Mouse (Mus musculus): ENCODE results near the gene Slc22a17. TPM values are rescaled to one million over a fixed set of nuclear protein-coding genes. Genes with fewer than 3 reads are reported as not detected.

Slc22a17 gene
- polyA plus RNA-seq (2012; rRNA removed): 504 and 538 TPM in 2 replicates

DNA sequence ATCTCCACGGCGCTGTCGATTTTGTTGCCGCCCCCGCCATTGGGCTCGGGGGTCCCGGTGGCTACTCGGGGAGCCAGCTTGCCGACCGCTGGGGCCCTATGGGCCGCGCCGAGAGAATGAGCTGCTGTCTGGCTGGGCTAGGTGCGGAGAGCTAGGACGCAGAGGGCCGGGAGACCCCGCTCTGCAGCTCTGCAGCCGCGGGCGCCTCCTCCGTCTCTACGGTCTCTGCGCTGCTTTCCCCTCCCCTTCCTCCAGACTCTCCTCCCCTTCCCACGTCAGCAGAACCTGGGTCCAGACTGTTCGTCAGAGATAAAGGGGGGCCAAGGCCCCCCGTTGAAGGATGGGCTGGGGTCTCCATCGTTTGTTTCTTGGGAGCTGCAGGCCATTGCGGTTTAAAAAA lies at the start of gene Slc22a17:
TSS of gene Slc22a17 (minus strand) at position 247 of the 400 bp plus-strand sequence.

GRCm38 (mm10) chr14:54935904-54936830 lies 23.2 kb upstream of the Slc22a17 start, which contains the start of gene Cmtm5:
Cmtm5 (plus strand) TSS chr14:54936261.

DNA sequence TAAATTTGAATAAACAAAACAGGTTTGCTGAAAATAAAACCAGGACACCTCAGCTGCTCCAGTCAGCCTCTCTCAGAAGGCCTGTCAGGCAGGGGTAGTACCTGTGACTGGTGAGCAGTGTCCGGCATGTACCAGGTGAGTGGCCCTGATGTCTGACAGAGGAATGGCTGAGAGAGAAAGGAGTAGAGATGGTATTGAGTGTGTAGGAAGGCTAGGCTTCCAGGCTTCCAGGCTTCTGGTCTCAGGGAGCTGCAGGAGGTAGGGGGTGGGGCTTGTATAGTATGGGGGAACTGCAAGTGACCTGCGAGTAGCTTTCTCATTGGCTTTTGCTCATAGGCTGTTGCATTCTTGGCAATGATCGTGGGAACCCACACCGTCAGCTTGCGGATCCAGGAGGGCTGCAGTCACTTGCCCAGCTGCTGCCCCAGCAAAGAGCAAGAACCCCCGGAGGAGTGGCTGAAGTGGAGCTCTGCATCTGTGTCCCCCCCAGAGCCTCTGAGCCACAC lies 19.8 kb upstream of the Slc22a17 start, which contains the start of gene Il25:
TSS of gene Il25 (plus strand) at position 51 of the 506 bp plus-strand sequence.

DNA sequence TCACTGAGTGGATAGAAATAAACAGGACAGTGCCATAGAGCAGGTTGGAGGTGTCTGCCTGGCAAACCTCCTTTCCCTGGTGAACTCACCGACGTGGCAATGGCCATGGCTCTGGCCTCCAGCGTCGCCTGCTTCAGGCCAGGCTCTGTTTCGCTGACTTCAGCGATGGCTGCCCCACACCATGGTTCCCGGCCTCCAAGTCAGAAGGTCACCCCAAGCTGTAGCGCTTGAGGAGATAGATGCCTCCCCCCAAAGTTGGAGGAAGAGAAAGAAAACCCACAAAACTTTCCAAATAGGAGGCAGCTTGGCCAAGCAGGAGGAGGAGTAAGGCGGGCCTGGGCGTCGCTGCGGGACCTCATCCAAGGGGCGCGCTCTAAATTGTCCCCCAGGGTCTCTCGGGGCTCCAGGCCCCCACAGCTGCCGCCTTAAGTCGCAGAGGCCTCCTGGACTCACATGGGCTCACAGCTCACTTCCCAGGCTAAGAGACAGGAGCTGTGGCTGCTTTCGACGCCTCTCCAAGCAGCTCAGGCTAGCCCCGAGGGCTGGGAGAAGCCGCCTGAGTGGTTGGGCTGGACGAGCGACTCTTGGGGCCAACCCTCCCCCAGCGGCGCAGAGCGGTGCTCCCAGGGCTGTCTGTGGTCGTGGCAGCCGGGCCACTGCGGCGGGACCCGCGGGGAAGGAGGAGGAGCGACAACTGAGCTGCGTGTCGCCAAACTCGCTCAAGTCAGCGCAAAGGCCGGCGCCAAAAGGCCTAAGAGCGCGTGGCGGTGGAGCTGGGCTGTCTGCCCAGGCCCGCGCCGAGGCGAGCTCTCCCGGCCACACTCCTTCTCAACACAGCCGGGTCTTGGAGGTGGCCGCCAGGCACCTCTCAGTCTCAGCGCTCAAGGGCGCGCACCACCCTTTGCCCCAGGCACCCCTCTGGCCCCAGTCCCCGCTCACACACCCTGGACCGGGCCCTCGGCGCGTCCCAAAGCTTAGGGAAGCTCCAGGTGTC lies 12.7 kb upstream of the Slc22a17 start, which contains the start of gene Efs:
TSS of gene Efs (minus strand) at position 778 of the 994 bp plus-strand sequence.

GRCm38 (mm10) chr14:54892200-54892599 lies 20.7 kb downstream of the Slc22a17 start, which contains the start of gene Pabpn1:
Pabpn1 (plus strand) TSS chr14:54892500.

DNA sequence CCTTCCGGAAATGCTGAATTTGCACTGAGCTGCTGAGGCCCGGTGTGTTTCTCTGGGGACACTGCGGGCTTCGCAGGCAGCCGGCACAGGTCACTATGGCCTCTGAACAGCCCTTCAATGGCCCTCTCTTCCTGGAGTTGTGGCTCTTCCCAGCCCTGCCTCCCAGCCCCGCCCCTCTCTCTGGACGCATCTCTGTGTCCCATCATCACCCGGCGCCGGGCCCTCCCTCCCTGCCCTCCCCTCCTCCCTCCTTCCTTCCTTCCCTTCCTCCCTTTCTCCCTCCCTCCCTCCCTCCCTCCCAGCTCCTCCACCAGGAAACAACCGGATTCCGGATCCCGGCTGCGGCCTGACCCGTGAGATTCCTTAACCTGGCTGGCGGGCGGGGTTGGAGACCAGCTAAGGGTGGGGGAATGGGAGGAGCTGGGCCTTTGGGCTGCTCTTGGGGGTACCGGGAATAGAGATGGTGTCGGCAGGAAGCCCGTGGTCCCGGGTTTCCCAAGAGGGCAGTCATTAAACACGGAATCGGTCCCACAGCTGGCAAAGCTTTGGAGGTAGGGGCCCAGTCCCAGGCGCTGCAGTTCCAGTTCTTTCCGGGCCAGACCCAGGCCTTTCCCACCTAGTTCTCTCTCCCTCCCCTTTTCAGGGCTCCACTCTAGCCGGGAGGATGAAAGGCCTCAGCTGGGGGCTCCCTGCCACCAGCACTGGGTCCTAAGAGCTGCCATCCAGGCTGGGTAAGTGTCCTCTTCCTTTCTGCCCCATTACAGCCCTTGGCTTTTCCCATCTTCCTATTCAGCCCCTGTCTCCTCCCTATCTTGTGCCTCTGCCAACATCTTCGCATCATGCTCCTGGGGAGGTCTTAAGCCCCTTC lies 29.5 kb downstream of the Slc22a17 start, which contains the start of the genes Bcl2l2 and Gm20521:
TSS of gene Bcl2l2 (plus strand) at position 224 of the 868 bp plus-strand sequence.
TSS of gene Gm20521 (plus strand) at position 288 of the 868 bp plus-strand sequence.

DNA sequence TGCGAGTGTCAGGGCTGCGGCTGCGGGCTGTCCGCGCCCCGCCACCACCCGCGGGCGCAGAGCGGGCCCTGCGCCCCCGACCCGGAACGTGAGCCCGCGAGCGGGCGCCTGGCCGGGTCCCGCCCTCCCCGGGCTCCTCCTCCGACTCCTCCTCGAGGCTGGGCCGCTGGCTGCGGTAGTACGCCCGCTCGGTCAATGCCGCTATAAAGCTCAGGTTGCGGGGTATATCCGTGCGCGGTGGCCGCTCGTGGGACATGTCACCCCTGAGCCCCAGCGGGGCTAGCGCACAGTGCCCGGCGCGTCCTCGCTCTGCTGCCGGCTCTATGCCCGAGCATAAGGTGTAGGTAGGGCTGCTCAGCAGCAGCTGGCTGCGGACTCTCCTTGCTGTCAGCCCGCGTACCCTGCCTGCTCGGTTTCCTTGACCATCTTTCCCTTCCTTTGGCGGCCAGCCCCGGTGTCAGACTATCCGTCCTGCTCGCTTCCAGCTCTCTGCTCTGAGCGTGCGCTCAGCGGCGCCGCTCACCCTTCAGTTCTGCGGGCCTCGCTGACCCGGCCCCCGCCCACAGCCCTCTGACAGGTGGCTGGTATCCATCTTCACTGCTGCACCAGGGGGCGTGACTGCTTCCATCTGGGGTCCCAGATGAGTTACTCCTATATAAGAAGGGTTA lies 35.8 kb downstream of the Slc22a17 start, which contains the start of gene Ppp1r3e:
TSS of gene Ppp1r3e (minus strand) at position 503 of the 668 bp plus-strand sequence.

GRCm38 (mm10) chr14:54870861-54871260 lies 42.1 kb downstream of the Slc22a17 start, which contains the start of gene Homez:
Homez (minus strand) TSS chr14:54870961.

Other genes starting within 250 kb of the Slc22a17 start
- 70.3 and 72.1 TPM in 2 replicates for gene 1700123O20Rik, start 226.9 kb downstream of the Slc22a17 start, polyA plus RNA-seq (2012; rRNA removed)
- gene Acin1, start 226.2 kb downstream of the Slc22a17 start, polyA plus RNA-seq (2012; rRNA removed): 356 and 358 TPM in 2 replicates
- 0.09 and 0.20 TPM in 2 replicates for gene Gm29776, start 214.3 kb downstream of the Slc22a17 start, polyA plus RNA-seq (2012; rRNA removed)
- gene Cebpe, start 201.0 kb downstream of the Slc22a17 start, polyA plus RNA-seq (2012; rRNA removed): 0.16 and 0.17 TPM in 2 replicates
- gene Slc7a8, start 131.2 kb downstream of the Slc22a17 start, polyA plus RNA-seq (2012; rRNA removed): 9.6 and 9.9 TPM in 2 replicates
- not detected in 2 replicates for gene Rnf212b, start 99.0 kb downstream of the Slc22a17 start, polyA plus RNA-seq (2012; rRNA removed)
- 8.5 and 9.0 TPM in 2 replicates for gene Homez, start 42.2 kb downstream of the Slc22a17 start, polyA plus RNA-seq (2012; rRNA removed)
- 14.7 and 18.0 TPM in 2 replicates for gene Ppp1r3e, start 35.6 kb downstream of the Slc22a17 start, polyA plus RNA-seq (2012; rRNA removed)
- gene Bcl2l2, start 29.8 kb downstream of the Slc22a17 start, polyA plus RNA-seq (2012; rRNA removed): 47.4 and 48.0 TPM in 2 replicates
- 0.39 and 0.41 TPM in 2 replicates for gene Gm20521, start 29.7 kb downstream of the Slc22a17 start, polyA plus RNA-seq (2012; rRNA removed)
- 736 and 777 TPM in 2 replicates for gene Pabpn1, start 20.6 kb downstream of the Slc22a17 start, polyA plus RNA-seq (2012; rRNA removed)
- 33.6 and 38.5 TPM in 2 replicates for gene Efs, start 13.0 kb upstream of the Slc22a17 start, polyA plus RNA-seq (2012; rRNA removed)
- 0.35 and 0.47 TPM in 2 replicates for gene Il25, start 19.6 kb upstream of the Slc22a17 start, polyA plus RNA-seq (2012; rRNA removed)
- 3.6 and 8.9 TPM in 2 replicates for gene Cmtm5, start 23.1 kb upstream of the Slc22a17 start, polyA plus RNA-seq (2012; rRNA removed)
- gene Myh6, start 53.8 kb upstream of the Slc22a17 start, polyA plus RNA-seq (2012; rRNA removed): 0.21 and 0.36 TPM in 2 replicates
- not detected in 2 replicates for gene Gm17428, start 63.8 kb upstream of the Slc22a17 start, polyA plus RNA-seq (2012; rRNA removed)
- gene Myh7, start 81.5 kb upstream of the Slc22a17 start, polyA plus RNA-seq (2012; rRNA removed): 5.9 and 18.0 TPM in 2 replicates
- 56.3 and 58.2 TPM in 2 replicates for gene Ngdn, start 102.3 kb upstream of the Slc22a17 start, polyA plus RNA-seq (2012; rRNA removed)
- 16.4 and 19.1 TPM in 2 replicates for gene Zfhx2, start 179.2 kb upstream of the Slc22a17 start, polyA plus RNA-seq (2012; rRNA removed)
- gene Thtpa, start 181.7 kb upstream of the Slc22a17 start, polyA plus RNA-seq (2012; rRNA removed): 17.4 and 19.9 TPM in 2 replicates
- 15.2 and 17.0 TPM in 2 replicates for gene Ap1g2, start 193.5 kb upstream of the Slc22a17 start, polyA plus RNA-seq (2012; rRNA removed)
- gene Jph4, start 203.8 kb upstream of the Slc22a17 start, polyA plus RNA-seq (2012; rRNA removed): 123 and 132 TPM in 2 replicates